Mouse (Mus musculus) CH12.LX (cell line): Measurements from ENCODE around the gene Thsd4.

Experiments used
- CTCF ChIP-seq, 2 experiments: IDR thresholded peaks in 1 of 2; conservative IDR thresholded peaks in 1 of 2; 2 replicates each; pipeline ENCODE4 v1.5.1; 2011 to 2012; ENCODE audit warnings: low read depth in 2 of 2, low read length in 2 of 2, improper control_type of control experiment in 1 of 2, inconsistent platforms in 1 of 2, mild to moderate bottlenecking in 1 of 2, moderate library complexity in 1 of 2
- E2F4 ChIP-seq: IDR thresholded peaks from 2 replicates; pipeline ENCODE4 v1.6.1; 2011; ENCODE audit warnings: low read depth, low read length, improper control_type of control experiment; ENCODE audit not compliant: insufficient replicate concordance
- ELF1 ChIP-seq: IDR thresholded peaks from 2 replicates; pipeline ENCODE4 v1.6.1; 2014; ENCODE audit warnings: low read depth, mild to moderate bottlenecking, inconsistent platforms, low read length, improper control_type of control experiment
- JUND ChIP-seq: conservative IDR thresholded peaks from 2 replicates; pipeline ENCODE4 v1.6.1; 2011; ENCODE audit warnings: low read depth, low read length, improper control_type of control experiment
- MEF2A ChIP-seq: IDR thresholded peaks from 2 replicates; pipeline ENCODE4 v1.6.1; 2014; ENCODE audit warnings: low read depth, mild to moderate bottlenecking, inconsistent platforms, low read length, improper control_type of control experiment, borderline replicate concordance
- NRF1 ChIP-seq: IDR thresholded peaks from 2 replicates; pipeline ENCODE4 v1.6.1; 2014; ENCODE audit warnings: low read depth, mild to moderate bottlenecking, inconsistent platforms, low read length, improper control_type of control experiment, moderate library complexity
- POLR2A ChIP-seq: IDR thresholded peaks from 2 replicates; pipeline ENCODE4 v1.6.1; 2011; ENCODE audit warnings: low read depth, mild to moderate bottlenecking, improper control_type of control experiment, low read length
- USF1 ChIP-seq: IDR thresholded peaks from 2 replicates; pipeline ENCODE4 v1.6.1; 2014; ENCODE audit warnings: low read depth, mild to moderate bottlenecking, inconsistent platforms, low read length, improper control_type of control experiment
- USF2 ChIP-seq: conservative IDR thresholded peaks from 2 replicates; pipeline ENCODE4 v1.6.1; 2011; ENCODE audit warnings: low read depth, low read length, improper control_type of control experiment
- ZMIZ1 ChIP-seq: IDR thresholded peaks from 2 replicates; pipeline ENCODE4 v1.6.1; 2012; ENCODE audit warnings: low read depth, mild to moderate bottlenecking, inconsistent platforms, low read length, improper control_type of control experiment

DNA sequence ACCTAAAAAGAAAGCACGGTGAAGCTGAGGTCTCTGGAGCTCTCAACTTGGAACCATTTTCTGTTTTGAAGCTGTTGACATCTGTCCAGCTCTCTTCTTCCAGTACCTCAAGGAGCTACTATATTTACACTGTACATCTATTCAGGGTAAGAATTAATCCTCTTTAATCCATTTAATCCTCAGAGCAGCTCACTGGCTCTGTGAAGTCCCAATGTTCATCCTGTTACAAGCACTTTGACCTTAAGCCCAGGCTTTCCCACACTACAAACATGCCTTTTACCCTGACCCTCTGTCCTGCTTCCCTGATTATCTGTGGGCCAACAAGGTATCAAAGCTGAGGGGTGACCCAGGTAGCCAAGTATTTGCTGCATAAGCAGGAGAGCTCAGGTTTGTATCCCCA is 427.6 kb downstream of the Thsd4 start:
- no peak for TF ChIP-seq CTCF (conservative IDR thresholded peaks at IDR 0.05 in 1 of 2, IDR thresholded peaks at IDR 0.05 in 1 of 2; ENCODE audit: low read depth in 2 of 2, low read length in 2 of 2)
- no peak for TF ChIP-seq NRF1
- no peak for TF ChIP-seq ELF1
- TF ChIP-seq POLR2A: no peak
- TF ChIP-seq ZMIZ1: no peak
- no peak for TF ChIP-seq USF1
- no peak for TF ChIP-seq JUND
- TF ChIP-seq E2F4: no peak
- TF ChIP-seq MEF2A: no peak
- TF ChIP-seq USF2: no peak
